25 mouse cellular contexts compared by ENCODE assay signal in the genomic region with DNA sequence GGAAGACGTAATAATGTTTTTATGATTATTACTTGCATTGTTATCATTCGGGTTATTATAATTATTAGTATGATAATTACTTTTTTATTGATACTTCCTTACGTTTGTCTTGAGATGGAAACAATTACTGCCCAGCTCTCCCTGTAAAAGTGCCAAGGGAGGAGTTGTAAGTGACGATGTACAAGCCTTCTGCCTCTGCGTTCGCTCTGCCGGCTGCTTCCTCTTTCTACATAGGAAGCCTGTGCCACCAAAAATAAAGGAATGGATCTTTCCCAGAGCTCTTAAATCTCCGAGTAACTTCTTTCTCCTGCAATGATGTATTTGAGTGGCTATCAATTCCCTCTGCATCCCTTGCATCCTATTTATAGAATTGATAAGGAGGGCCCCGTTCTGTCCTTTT.
DNase-seq lines count a peak whose midpoint lies in the region; ATAC-seq lines count a peak whose summit lies in the region.
"Had no signal": no experiment of that assay in that cellular context is flagged by ENCODE, and none has a peak within 500 bp of the region (broad histone marks: within the 10 kb centered on the region; RNA-seq: fewer than 3 reads in every experiment).

No protein-coding gene starts in this region.

- no peaks in the 10 kb centered on the region for H3K36me3 ChIP-seq in neural tube, embryonic 15.5 days
- H3K36me3 ChIP-seq: embryonic facial prominence, embryonic 12.5 days; embryonic facial prominence, embryonic 15.5 days; forebrain, embryonic 12.5 days; forebrain, embryonic 15.5 days; heart, embryonic 12.5 days; hindbrain, embryonic 10.5 days; hindbrain, embryonic 13.5 days had no signal

- H3K27ac ChIP-seq in neural tube, embryonic 15.5 days (replicated peaks) = 0 out of 2 replicates have a peak overlapping the region, but pooled peaks have one; percentile 33
- H3K27ac ChIP-seq: embryonic facial prominence, embryonic 12.5 days; embryonic facial prominence, embryonic 15.5 days; forebrain, embryonic 12.5 days; forebrain, embryonic 15.5 days; heart, adult 2 months; hindbrain, embryonic 10.5 days; hindbrain, embryonic 13.5 days had no signal

- peaks cover 10% of the 10 kb centered on the region for H3K4me1 ChIP-seq in neural tube, embryonic 15.5 days
- H3K4me1 ChIP-seq: embryonic facial prominence, embryonic 12.5 days; embryonic facial prominence, embryonic 15.5 days; forebrain, embryonic 12.5 days had no signal

- peak; percentile 2 for DNase-seq in heart, adult 11 months
- DNase-seq in heart, adult 9 months (ENCODE audit: low spot score in 2 of 2) = no peak
- no peak for DNase-seq in neural tube, embryonic 10.5 days (ENCODE audit: extremely low spot score, low spot score)
- no peak for DNase-seq in layer of hippocampus, adult 18-20 months (ENCODE audit: low spot score in 2 of 2)
- DNase-seq: adrenal gland, adult 8-10 months; adrenal gland, postnatal 25 days; cerebellum, adult 18-20 months; cerebellum, adult 9-10 months; gastrocnemius, postnatal 10 days; gastrocnemius, postnatal 36 days; heart, adult 2 months; heart, postnatal 14 days; kidney, adult 18-20 months had no signal

- 0 out of 2 replicates have a peak overlapping the region, but pooled peaks have one; percentile 3 for H3K4me2 ChIP-seq in neural tube, embryonic 15.5 days
- H3K4me2 ChIP-seq: embryonic facial prominence, embryonic 12.5 days; embryonic facial prominence, embryonic 15.5 days; forebrain, embryonic 12.5 days; forebrain, embryonic 15.5 days; hindbrain, embryonic 13.5 days had no signal

- H3K9ac ChIP-seq in neural tube, embryonic 15.5 days (replicated peaks) = no peak overlapping the region
- H3K9ac ChIP-seq: embryonic facial prominence, embryonic 12.5 days; embryonic facial prominence, embryonic 15.5 days; forebrain, embryonic 12.5 days; forebrain, embryonic 15.5 days; heart, embryonic 12.5 days; hindbrain, embryonic 13.5 days had no signal

- WGBS in neural tube, embryonic 15.5 days = 41% methylated on average over 9 of the region's 9 CpGs

- no peaks in the 10 kb centered on the region for H3K27me3 ChIP-seq in neural tube, embryonic 15.5 days (replicated peaks)
- H3K27me3 ChIP-seq: embryonic facial prominence, embryonic 12.5 days; embryonic facial prominence, embryonic 15.5 days; forebrain, embryonic 12.5 days; forebrain, embryonic 15.5 days; heart, embryonic 12.5 days; hindbrain, embryonic 13.5 days had no signal

- ATAC-seq in neural tube, embryonic 15.5 days (ENCODE audit: low FRiP score) = no peak
- ATAC-seq in megakaryocyte progenitor cell, adult 5-6 weeks (replicated peaks; ENCODE audit: poor library complexity) = peak; percentile 65
- ATAC-seq: activated CD4-positive, CD25-positive, alpha-beta regulatory T cell, adult 4 months; forebrain, embryonic 15.5 days; hindbrain, embryonic 16.5 days; intestine, embryonic 16.5 days had no signal

- no peak overlapping the region for H3K4me3 ChIP-seq in neural tube, embryonic 15.5 days (replicated peaks)
- H3K4me3 ChIP-seq: embryonic facial prominence, embryonic 12.5 days; embryonic facial prominence, embryonic 15.5 days; forebrain, embryonic 12.5 days; forebrain, embryonic 15.5 days; heart, adult 2 months; heart, embryonic 12.5 days; hindbrain, embryonic 10.5 days; hindbrain, embryonic 13.5 days had no signal

- no peaks in the 10 kb centered on the region for H3K9me3 ChIP-seq in neural tube, embryonic 15.5 days (replicated peaks)
- H3K9me3 ChIP-seq: embryonic facial prominence, embryonic 12.5 days; embryonic facial prominence, embryonic 15.5 days; forebrain, embryonic 12.5 days; forebrain, embryonic 15.5 days; heart, embryonic 12.5 days; hindbrain, embryonic 10.5 days; hindbrain, embryonic 13.5 days had no signal
